Mouse (Mus musculus): ENCODE results near the gene Per3.

Gene Per3

DNA sequence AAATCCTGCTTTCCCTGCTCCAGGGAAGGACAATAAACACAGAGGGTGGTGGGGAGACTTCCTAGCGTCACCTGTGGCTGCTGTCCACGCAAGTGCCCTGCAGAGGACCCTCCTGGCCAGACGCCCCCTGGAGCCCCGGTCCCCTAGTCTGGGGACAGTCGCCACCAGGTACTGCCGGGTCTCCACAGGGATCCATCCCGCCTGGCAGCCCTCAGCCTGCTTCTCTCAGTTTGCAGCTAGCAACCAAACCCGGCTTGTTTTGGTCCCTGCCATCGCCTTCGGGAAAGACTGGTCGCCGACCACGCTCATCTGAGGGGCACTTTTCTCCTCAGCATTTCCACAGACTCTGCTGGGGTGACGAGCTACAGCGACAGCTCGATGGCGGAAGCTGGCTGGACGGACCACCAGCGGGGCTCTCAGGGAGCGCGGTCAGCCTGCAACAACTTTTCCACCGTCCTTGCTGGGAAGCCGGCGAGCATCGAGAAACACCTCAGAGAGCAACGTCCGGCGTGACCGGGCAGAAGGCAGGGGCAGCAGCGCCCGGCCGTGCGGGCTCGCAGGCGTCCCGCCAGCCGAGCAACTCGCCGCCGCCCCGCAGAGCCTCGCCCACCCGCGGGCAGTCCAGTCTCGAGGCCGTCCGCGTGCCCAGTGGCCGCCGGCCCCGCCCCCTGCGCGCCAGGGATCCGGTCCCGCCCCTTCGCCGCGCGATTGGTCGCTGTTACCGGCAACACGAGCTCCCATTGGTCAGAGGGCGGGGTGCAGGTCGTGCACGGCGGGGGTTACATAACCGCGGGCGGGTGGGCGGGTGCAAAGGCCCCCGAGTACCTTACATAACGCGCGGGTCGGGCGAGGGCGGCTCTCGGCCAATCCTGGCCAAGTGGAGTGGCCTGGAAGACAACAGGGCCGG is at the start of gene Per3:
Gene Per3, minus strand, starts transcription at position 629 of the 907 bp plus-strand sequence.
- peak; percentile 90 for DNase-seq (ENCODE audit: low read depth, low spot score)

DNA sequence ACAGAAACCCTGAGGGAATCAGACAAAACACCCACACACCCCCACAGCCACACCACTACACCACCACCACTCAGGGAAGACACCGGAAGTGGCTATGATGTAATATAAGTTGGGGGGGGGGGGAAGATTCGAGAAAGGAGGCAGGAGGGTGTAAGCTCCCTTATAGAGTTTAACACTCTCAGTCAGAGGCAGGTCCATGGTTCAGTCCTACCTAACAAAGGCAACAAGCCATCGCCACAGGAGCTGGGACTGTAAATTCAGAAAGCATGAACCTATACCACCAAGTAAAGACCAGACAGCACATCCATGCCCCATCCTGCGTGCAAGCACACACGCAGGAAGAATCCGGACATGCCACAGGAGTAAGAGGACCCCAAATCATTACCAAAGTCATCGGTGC is 44.8 kb upstream of the Per3 start, which contains the start of gene Gm13090:
Gene Gm13090, plus strand, starts transcription at position 301 of the 400 bp plus-strand sequence.
- DNase-seq (ENCODE audit: low read depth, low spot score): no peak

DNA sequence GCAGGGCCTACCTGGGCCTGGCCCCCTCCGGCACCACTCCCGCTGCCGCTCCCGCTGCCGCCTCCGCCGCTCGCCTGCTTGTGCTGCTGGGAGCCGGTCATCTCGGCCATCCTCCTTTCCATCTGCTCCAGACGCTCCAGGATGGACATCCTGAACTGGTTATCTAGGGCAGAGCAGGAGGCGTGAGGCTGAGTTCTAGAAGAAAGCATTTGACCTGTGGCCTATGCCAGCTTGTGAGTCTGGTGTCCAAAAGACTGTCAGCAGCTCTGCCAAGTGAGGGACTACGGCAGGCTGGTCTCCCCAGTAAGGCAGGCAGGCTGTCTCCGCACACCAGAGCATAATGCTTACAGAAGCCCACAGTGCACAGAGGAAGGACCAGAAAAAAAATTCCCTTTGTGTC is 44.4 kb upstream of the Per3 start:
- DNase-seq (ENCODE audit: low read depth, low spot score): no peak

DNA sequence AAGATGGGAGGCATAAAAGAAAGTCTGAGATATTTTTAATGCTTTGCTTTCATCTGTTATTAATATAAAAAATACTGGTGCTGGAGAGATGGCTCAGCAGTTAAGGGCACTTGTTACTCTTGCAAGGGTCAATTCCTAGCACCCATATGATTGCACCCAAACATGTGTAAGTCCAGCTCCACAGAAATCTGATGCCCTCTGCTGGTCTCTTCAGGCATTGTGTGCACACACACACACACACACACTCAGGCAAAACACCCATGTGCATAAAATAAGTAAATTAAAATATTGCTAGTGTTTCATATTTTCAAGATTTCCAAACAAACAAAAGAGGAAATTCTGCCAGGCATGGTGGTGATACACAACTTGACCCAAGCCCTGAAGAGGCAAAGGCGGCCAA is 42.9 kb upstream of the Per3 start:
- no peak for DNase-seq (ENCODE audit: low read depth, low spot score)

DNA sequence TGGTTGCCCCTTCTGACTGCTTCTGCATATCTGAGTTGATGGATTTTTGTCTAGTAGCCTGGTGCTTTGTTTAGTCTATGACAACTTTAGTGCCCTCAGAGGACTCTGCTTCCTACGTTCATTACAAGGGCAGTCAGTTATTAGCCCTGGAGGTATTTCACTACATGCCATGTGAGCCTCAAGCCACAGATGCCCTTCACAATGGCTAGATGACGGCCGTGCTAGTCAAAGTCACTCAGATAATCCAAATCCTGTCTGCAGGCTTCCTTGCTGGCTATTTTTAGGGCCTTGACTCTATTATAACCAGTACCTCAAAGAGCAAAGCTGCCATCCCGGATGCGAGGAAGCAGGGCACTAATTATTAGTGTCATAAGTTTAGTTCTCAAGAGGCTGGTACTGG is 38.6 kb upstream of the Per3 start:
- no peak for DNase-seq (ENCODE audit: low read depth, low spot score)

DNA sequence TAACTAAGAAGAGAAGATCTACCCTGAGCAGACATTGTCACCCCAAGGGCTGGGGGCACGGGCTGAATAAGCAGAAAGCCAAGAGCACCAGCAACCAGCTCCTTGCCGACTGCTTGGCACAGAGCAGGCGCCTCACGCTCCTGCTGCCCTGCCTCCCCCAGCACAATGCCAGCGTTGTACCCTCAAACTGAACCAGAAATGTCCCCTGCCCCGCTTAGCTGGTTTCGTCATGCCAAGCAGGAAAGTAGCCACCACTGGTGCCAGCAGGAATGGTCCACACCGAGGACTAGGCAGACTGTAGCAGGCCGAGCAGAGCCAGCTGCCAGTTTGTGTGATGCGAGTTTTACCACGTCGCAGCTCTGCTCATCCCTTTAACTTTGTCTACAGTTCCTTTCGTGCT is 37.5 kb upstream of the Per3 start:
- no peak for DNase-seq (ENCODE audit: low read depth, low spot score)

DNA sequence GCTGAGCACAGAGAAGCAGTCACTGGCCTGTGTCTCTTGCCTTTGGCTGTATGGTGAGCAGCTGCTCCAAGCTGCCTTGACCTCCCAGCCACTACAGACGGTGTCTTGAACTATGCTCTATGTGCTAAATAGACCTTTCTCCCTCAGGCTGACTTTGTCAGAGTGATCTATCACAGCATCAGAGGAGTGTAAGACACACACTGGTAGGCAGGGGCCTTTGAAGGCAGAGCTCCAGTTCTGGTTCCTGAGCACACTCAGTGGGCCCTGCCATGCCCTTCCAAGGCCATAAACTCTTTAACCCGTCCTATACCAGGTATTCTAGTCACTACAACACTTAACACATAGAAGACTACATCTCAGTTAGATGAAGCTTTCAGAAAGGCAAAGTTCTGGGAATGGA is 36.9 kb upstream of the Per3 start:
- no peak for DNase-seq (ENCODE audit: low read depth, low spot score)

DNA sequence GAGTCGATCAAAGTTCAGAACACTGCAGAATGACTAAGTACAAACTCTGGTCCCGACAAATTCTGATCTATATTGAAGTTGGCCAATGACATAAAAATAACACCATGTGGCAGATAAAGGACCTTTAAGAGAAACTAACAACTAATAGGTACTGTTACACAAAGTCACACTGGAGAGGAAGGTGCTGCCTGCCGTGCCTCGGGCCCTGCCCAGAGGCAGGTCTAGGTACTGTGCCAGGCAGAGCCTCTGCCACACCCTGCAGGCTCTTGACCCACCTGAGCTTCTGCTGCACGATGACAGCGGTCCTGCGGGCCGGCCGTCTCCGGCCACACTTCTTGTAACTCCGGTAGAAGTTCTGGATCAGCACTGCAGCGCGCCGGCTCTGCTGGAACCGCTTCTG is 30.4 kb upstream of the Per3 start:
- DNase-seq (ENCODE audit: low read depth, low spot score): no peak

DNA sequence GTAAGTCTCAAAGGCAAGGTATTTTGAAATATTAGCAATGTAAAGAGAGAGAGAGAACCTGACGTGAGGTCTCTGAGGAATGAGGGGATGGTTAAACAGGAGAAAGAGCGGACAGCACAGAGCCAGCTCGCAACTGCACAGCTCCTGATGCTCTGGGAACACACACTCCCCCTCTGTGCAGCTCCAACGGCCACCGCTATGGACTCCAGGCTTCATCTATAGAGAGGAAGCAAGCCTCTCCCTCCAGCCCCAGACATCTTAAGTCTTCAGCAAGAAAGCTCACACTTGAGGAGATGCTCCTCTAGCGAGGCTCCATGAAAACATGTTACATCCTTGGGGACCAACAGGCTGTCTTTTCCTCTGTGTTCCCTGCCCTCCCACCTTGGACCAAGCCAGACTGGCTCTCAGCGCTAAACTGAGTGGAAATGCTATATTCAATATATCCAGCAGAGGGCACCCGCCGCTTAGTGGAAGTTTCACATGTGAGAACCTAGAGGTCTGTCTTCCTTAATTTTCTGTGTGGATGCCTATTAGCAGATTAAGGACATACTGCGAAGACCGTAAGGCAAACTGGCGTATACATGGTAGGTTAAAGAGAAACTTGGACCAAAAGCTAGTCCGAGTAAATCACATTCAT is 28.8 kb upstream of the Per3 start:
- DNase-seq (ENCODE audit: low read depth, low spot score): peak; percentile 47

DNA sequence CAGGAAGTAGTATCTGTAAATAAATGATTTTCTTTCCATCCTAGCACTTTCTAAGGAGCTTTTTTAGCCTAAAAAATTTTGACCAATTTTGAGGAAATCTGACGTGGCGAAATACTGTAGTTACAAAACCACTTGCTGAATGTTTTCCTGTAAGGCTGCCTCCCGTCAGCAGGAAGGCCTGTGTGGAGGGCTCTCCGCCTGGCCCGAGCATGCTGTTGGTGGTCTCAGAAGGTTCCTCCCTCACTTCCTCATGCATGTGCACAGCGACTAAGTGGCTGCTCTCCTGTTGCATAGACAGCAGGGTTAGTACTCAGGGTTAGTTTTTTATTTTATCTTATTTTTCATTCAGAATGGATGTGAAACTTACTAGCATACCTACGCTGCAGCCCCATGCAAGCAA is 26.5 kb upstream of the Per3 start:
- no peak for DNase-seq (ENCODE audit: low read depth, low spot score)

DNA sequence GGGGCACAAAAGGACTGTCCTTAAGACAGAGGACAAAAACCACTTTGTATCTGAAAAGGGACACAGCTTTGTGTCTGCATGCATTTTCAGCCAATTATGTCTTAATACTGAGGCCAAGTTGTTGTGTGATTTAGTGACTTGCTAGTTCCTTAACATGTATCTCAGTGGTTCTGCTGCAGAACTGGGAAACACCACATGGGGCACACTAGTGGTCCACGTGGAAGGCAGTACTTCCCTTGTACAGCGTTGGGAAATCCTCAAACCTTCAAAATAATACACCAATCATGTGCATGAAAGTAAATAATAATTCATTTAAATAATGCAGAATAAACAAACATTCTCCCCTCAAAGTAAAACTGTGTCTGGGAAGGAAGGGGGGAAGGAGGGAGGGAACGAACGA is 24.3 kb upstream of the Per3 start:
- DNase-seq (ENCODE audit: low read depth, low spot score): no peak

DNA sequence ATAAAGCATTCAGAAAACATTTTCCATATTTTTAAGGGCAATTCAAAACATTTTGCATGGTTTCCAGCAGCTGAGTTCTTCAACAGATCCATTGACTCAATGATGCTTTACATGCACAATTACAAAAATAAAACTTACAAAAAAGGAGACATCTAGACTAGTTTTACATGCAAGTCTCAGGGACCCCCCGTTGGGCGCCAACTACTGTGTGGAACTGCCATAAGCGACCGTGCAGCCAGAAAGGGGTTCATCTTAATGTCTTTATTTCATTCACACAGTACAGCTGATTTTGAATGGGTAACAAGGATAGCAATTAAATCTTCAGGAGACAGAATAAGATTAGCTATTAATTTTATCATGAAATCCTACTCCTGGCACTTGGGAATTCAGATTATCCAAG is 15.1 kb upstream of the Per3 start:
- DNase-seq (ENCODE audit: low read depth, low spot score): no peak

DNA sequence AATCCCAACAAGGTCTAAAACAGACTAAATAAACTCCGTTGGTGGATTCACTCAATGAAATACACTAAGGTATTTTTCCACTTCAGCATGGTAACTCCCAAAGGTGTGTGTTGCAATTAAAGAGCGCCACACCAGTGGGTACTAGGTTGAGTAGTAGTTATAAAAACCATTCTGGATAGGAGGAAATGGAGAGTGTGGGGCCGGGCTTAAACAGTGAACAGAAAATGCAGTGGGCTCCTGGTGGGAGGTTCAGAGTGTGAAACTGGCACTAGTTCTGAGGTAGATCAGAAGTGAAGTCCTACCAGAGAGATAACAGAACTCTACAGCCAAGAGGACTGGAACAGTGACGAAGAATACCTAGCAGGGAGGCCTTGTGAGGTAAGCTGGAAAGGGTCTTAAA is 14.2 kb upstream of the Per3 start:
- DNase-seq (ENCODE audit: low read depth, low spot score): no peak

DNA sequence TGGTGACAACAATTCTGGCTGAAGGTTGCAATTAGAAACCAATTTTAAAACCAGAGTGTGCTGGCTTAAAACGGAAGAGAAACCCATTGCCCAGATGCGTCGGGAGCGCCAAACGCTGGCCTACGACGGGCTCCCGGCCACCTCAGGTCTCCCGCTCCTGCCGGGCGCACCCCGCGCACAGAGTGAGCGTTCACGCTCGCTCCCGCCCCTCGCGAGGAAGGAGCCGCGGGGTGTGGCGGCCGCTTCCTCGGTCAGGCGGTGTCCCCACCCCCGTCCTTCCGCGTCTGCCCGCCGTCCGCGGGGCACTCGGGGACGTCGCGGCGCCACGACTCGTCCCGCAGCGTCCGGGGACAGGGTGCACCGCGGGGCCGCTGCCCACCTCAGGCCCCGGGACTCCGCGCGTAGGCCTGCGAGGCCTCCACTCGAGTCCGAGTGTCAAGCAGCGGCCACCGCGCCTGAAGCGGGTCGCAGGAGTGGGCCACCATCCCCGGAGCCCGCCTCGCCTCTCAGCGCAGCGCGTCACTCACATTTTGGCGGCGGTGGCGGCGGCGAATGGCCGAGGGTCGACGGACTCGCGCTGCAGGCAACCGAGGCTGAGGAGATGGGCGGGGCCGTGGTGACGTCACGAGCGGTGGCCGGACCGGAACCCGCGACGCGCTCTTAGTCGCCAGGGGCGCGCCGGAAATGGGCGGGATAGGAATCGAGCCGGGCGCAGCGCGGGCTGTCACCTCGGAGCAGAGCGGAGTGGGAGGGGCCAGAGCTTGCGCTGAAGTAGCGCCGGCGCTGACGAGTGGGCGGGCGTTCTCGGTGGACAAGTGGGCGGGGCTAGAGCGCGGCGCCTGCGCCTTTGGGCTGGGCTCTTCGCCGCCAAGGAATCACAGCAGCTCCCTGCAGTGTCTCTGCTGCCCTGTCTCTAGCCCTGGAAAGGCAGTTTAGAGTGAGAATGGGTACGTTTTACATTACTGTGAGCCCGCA is 13.2 kb upstream of the Per3 start, which contains the start of gene Vamp3:
Gene Vamp3, minus strand, starts transcription at position 617 of the 975 bp plus-strand sequence.
- peak; percentile 99 for DNase-seq (ENCODE audit: low read depth, low spot score)

DNA sequence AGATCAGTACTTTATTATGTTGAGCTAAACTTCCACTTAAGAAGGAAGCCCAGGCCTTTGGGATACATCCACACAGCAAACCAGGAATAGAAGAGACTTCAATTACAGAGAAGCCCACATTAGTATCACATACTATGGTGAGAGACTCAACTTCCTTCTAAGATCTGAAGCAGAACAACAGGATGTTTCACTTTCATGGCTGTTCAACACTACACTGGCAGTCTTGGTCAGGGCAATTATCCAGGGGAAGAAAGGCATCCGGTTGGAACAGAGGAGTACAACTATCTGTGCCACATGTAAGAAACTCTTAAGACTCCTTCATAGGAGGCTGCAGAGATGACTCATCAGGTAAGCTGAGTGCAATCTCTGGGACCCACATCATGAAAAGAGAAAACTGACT is 6.7 kb upstream of the Per3 start:
- DNase-seq (ENCODE audit: low read depth, low spot score): no peak

DNA sequence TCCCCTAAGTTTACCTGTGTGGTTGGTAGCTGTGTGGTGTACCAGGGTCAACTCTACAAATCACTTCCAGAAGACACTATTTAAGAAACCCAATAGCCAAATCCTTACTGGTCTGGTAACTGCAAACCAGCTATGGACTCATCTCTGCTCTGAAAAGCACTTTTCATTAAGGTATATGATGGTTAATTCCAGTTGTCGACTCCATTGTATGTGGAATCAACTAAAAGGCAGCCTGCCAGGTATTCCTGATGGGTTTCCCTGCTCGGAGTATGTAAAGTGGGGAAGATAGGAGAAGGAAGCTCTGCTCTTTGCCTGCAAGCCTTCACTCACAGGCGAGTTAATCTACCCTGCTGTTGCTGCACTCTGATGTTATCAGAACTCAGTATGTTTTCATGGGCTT is 2.1 kb upstream of the Per3 start:
- DNase-seq (ENCODE audit: low read depth, low spot score): no peak

DNA sequence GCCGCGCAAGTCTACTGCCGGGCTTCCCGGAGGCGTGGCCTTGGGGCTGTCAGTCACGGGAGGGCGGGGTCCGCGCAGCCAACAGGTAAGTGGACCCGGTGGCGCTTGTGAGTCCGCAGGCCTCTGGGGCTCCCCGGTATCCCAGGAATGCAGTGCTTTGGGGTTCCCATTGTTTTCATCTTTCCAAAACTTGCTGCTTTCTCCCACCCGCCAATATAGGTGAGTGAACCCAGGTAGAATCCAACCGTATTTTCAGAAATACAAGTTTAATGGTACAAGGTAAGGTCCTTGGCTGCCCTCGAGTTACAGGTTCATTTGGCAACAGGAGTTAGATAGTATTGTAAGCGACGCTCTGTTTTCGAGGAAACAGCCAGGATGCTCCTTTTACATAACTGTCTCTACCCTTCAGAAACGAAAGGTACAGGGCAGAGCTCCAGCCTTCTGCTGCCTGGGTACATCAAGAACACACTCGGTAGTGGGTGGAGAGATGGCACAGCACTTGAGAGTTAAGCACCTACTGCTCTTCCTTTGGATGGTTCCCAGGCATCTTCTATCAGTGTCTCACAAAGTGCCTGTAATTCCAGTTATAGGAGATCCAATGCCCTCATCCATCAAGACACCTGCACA is 592 bp upstream of the Per3 start:
- DNase-seq (ENCODE audit: low read depth, low spot score): no peak

DNA sequence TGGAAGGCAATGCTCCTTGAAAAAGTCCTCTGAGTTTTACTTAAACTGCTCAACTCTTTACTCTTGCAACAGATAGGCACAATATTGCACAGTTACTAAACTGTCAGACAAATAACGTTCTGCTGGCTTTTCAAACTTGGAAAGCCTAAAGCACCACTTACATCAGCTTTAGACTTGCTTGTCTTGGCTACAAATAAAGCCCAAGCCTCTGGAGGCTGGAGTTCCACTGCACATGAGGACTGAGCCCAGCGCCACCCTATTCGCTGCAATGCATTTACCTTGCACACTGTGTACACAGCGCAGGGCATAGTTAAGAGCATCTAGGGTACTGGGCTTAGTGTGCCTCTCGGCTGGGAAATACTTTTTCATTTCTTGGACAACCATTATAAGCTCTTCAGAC is 1.2 kb downstream of the Per3 start:
- no peak for DNase-seq (ENCODE audit: low read depth, low spot score)

DNA sequence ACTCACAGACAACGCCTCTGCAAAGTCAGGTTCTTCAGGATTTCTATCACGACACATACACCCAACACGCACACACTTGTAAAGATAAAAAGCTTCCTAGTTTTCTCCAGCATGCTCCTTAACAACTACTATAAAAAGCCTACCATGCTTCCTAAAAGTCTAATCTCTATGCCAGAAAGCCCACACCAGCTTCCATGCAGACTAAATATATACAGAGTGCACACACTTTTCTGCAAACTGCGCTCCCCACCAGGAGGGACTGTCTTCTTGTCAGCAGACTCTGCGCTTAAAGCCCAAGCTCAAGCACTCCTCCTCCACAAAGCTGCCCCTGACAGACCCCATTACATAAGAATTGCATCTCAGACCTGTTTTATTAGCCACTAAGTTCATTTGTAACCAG is 3.0 kb downstream of the Per3 start:
- no peak for DNase-seq (ENCODE audit: low read depth, low spot score)

DNA sequence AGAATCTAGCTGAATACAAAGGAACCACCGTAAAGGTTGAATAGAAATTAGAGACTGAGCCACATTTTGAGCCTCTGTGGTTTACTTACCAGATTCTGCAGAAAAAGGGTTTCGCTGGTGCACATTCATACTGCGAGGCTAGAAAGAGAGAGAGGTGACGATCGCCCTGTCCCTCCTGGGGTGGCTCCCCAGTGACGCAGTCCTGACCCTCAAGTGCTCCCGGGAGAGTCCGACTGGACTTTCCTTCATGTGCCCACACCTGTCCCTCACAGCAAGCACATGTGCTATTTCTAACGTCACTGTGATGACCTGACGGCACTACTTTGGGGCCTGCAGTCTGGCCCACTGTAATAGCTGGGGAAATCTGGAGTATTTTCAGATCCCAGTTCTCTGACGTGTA is 6.7 kb downstream of the Per3 start:
- no peak for DNase-seq (ENCODE audit: low read depth, low spot score)

DNA sequence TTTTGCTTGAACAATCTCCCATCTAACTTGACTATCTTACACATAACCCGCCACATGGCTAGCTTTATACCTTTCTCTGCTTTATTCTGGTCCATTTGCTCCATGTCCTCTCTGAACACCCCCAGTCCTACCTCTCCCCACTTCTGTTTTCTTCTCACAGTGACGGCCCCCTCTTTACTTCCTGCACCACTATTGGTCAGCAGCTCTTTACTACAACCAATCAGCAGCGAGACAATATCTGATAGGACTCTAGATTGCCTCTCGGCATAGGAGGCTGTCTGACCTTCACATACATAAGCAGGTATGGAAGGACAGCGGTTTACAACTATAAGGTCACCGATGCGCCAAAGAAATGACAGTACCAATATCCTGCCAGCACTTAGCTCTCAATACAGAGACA is 7.9 kb downstream of the Per3 start:
- DNase-seq (ENCODE audit: low read depth, low spot score): no peak

Measured in embryo, embryonic 11.5 days (tissue).